Mouse (Mus musculus) liver, embryonic 13.5 days (tissue): ENCODE results near the gene Tomt. TPM values are rescaled to one million over a fixed set of nuclear protein-coding genes. Genes with fewer than 3 reads are reported as not detected.

Source experiments
- ATAC-seq: fragments of 200-750 bp; cut with Nextera tagmentation; 2 replicates; pipeline ENCODE4 v1.8.0; 2017; ENCODE audit warnings: low read depth, mild to moderate bottlenecking, moderate number of reproducible peaks, moderate library complexity
- DNase-seq: peaks from one replicate; pipeline ENCODE4 v3.0.0; 2022
- H3K27ac ChIP-seq: fragments of 300-500 bp; sonication (generic); 2 replicates; pipeline ENCODE4 v1.5.1; 2015; ENCODE audit warnings: moderate library complexity, mild to moderate bottlenecking, inconsistent platforms
- H3K27me3 ChIP-seq: fragments of 300-500 bp; sonication (generic); 2 replicates; pipeline ENCODE4 v1.6.1; 2015; ENCODE audit warnings: mild to moderate bottlenecking, inconsistent platforms
- H3K36me3 ChIP-seq: fragments of 300-500 bp; sonication (generic); 2 replicates; pipeline ENCODE4 v1.6.1; 2015; ENCODE audit warnings: mild to moderate bottlenecking, inconsistent platforms
- H3K4me1 ChIP-seq: fragments of 300-500 bp; sonication (generic); replicated peaks from 2 replicates; pipeline ENCODE4 v1.6.1; 2015; ENCODE audit warnings: inconsistent platforms
- H3K4me2 ChIP-seq: fragments of 300-500 bp; sonication (generic); 2 replicates; pipeline ENCODE4 v1.6.1; 2015; ENCODE audit warnings: inconsistent platforms, mild to moderate bottlenecking, moderate library complexity
- H3K4me3 ChIP-seq: fragments of 300-500 bp; sonication (generic); replicated peaks from 2 replicates; pipeline ENCODE4 v1.5.1; 2015; ENCODE audit warnings: mild to moderate bottlenecking, inconsistent platforms
- H3K9ac ChIP-seq: fragments of 300-500 bp; sonication (generic); 2 replicates; pipeline ENCODE4 v1.6.1; 2015; ENCODE audit warnings: mild to moderate bottlenecking, inconsistent platforms
- H3K9me3 ChIP-seq: fragments of 300-500 bp; sonication (generic); replicated peaks from 2 replicates; pipeline ENCODE4 v1.6.1; 2016; ENCODE audit warnings: inconsistent platforms
- WGBS: fragments of 180-500 bp; shearing (Covaris S2); methylation state at CpG from one replicate; pipeline ENCODE4 v1.1.7; 2015; ENCODE audit not compliant: insufficient replicate concordance; 5-methylcytosine and 5-hydroxymethylcytosine counted together
- polyA plus RNA-seq: library from polyadenylated mRNA; unstranded; fragments of >200 nt; fragmentation: Nextera tagmentation; extraction: Ambion mirVana; gene quantifications from 2 replicates; pipeline ENCODE4 v1.2.1, GENCODE M21; 2015

Gene Tomt
- polyA plus RNA-seq, 1 experiment from 2014 or later = 0.21 TPM

DNA sequence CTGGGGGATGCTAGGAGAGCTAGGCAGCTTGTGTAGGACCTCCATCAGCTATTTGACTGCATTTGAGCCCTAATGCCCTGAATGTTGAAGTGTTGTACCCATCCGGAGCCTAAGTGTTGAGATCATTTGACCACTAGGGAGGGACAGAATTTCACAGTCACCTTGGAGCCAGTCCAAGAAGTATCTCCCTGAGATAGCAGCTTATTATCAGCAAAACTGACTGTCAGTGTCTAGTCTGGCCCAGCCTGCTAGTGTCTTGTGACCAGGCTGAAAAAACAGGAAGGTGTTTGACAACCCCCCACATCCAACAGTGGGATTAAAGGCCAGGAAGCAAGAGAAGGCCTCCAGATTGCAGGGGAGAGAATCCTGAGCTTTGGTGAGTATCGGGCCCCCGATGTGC lies 34.9 kb downstream of the Tomt start:
- H3K4me1 ChIP-seq = peaks cover 4% of the 10 kb centered on the region; the same call in 1 of the 2 replicates
- no peak overlapping the region for H3K9ac ChIP-seq
- 65% methylated on average over 3 of the region's 3 CpGs for WGBS
- no peaks in the 10 kb centered on the region for H3K36me3 ChIP-seq
- H3K27me3 ChIP-seq = no peaks in the 10 kb centered on the region
- DNase-seq = no peak
- H3K27ac ChIP-seq = no peak overlapping the region
- no peak for ATAC-seq
- no peak overlapping the region for H3K4me2 ChIP-seq
- H3K9me3 ChIP-seq = no peaks in the 10 kb centered on the region
- H3K4me3 ChIP-seq = no peak overlapping the region

DNA sequence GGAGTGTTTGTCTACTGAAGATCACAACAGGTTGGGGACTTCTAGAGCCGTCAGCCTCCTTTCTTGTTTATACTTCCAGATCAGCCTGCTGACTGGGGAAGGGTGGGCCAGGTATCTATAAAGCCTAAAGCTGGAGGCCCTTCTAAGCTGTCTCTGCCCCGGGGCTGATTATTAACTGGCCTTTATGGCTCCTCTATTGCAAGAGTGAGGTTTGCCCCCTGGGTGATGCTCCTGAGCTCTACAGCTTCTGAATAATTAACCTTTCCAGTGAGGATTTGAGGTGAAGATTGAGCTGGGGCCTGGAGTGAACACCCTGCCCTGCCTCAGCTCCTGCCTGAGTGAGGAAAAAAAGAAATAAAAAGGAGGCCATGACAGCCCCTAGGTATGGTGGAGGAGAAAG lies 35.5 kb downstream of the Tomt start, which contains the start of gene Folr1:
Gene Folr1, minus strand, starts transcription at position 160 of the 400 bp plus-strand sequence.
- H3K4me3 ChIP-seq = no peak within 1 kb of the TSS
- no peak for ATAC-seq

DNA sequence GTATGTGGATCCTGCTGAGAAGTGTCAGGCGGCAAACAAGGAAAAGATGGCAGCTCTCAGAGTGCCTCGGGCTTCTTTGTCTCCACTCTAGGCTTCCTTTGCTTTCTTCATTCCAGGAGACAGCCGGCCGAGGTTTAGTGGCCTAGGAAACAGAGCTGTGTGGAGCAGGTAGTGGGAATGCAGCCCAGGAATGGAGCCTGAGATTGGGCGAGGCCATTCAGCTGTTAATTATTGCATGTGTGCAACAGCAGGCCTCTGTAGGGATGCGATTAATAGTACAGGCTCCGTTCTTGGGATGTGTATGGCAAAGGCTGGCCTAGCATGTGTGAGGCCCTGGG lies 37.0 kb downstream of the Tomt start:
- 68% methylated on average over 7 of the region's 7 CpGs for WGBS
- H3K9ac ChIP-seq = no peak overlapping the region
- H3K36me3 ChIP-seq = no peaks in the 10 kb centered on the region
- H3K27ac ChIP-seq = no peak overlapping the region
- DNase-seq = no peak
- H3K4me3 ChIP-seq = no peak overlapping the region
- no peak overlapping the region for H3K4me2 ChIP-seq
- no peaks in the 10 kb centered on the region for H3K27me3 ChIP-seq
- peaks cover 4% of the 10 kb centered on the region; the same call in 1 of the 2 replicates for H3K4me1 ChIP-seq
- no peaks in the 10 kb centered on the region for H3K9me3 ChIP-seq
- ATAC-seq = no peak

More for the DNA sequence above, 35.5 kb downstream of the Tomt start, which contains the start of gene Folr1:
- H3K27ac ChIP-seq = no peak within 1 kb of the TSS
- no peak within 1 kb of the TSS for H3K4me2 ChIP-seq
- H3K4me1 ChIP-seq = peaks cover 4% of the 10 kb centered on the region; the same call in 1 of the 2 replicates
- H3K36me3 ChIP-seq = no peaks in the 10 kb centered on the region
- H3K27me3 ChIP-seq = no peaks in the 10 kb centered on the region
- no peak for DNase-seq
- 54% methylated on average over 2 of the region's 2 CpGs for WGBS
- no peak within 1 kb of the TSS for H3K9ac ChIP-seq
- no peaks in the 10 kb centered on the region for H3K9me3 ChIP-seq

DNA sequence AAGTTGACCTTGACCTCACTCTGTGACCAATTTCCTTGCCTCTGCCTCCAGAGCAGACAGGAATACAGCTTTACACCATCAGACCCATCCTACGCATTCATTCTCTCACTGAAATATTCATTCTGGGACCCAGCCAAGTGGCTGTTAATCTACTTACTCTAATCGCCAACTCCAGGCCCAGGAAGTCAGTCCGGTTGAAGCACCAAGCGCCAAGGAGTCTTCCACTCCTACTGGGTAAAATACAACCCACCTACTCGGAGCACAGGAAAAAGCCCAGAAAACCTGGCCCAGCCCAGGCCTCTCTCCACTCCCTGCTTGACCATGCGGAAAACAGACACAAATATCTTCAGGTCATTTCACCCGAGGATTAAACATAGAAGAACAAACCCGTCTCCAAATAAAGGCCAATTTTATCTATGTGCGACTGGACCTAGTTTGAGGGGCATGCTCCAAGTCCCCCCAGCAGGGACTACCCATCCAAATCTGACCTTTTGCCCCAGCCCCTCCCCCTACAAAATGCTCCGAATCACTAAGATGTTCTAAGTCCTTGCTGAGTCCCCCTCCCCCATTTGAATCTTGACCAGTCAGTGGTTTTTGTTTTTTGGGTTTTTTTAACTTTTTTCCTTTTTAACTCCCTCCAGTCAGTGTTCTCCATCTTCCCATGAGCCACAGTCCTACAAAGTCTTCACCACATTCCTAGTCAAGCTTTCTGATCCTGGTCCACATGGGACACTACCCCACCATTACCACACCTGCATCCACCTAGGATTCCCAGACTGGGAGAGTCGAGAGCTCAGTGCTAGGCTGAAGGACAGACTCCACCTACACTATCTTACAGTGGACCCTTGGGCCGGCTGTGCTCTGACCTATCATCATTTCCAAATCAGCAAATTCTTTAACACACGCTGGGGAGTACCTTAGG lies 37.7 kb downstream of the Tomt start:
- Histone ChIP-seq H3K27ac (no peak overlapping the region), H3K4me2 (no peak overlapping the region), H3K4me1 (peaks cover 4% of the 10 kb centered on the region; the same call in 1 of the 2 replicates), H3K36me3 (no peaks in the 10 kb centered on the region), H3K9ac (no peak overlapping the region), H3K4me3 (no peak overlapping the region), H3K27me3 (no peaks in the 10 kb centered on the region), H3K9me3 (no peaks in the 10 kb centered on the region)
- DNase-seq (no peak), ATAC-seq (no peak)
- 69% methylated on average over 13 of the region's 13 CpGs for WGBS

DNA sequence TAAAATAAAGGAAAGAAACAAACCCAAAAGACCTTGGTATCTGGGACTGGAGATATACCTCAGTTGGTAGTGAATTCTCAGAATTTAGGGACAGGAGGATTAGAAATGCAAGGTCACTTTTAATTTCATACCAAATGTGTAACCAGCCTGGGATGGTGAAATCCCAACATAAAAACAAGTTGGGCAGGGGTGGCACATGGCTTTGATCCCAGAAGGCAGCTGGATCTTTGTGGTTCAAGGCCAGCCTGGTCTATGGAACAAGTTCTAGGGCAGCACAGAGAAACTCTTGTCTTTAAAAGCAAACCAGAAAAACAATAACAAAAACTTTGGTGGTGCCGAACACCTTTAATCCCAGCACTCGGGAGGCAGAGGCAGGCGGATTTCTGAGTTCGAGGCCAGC lies 38.7 kb downstream of the Tomt start:
- H3K4me1 ChIP-seq = peaks cover 4% of the 10 kb centered on the region; the same call in 1 of the 2 replicates
- DNase-seq (no peak), ATAC-seq (no peak)
- 81% methylated on average over 4 of the region's 4 CpGs for WGBS
- H3K9ac ChIP-seq = no peak overlapping the region
- no peak overlapping the region for H3K4me2 ChIP-seq
- no peak overlapping the region for H3K27ac ChIP-seq
- no peaks in the 10 kb centered on the region for H3K27me3 ChIP-seq
- no peak overlapping the region for H3K4me3 ChIP-seq
- no peaks in the 10 kb centered on the region for H3K9me3 ChIP-seq
- H3K36me3 ChIP-seq = no peaks in the 10 kb centered on the region

DNA sequence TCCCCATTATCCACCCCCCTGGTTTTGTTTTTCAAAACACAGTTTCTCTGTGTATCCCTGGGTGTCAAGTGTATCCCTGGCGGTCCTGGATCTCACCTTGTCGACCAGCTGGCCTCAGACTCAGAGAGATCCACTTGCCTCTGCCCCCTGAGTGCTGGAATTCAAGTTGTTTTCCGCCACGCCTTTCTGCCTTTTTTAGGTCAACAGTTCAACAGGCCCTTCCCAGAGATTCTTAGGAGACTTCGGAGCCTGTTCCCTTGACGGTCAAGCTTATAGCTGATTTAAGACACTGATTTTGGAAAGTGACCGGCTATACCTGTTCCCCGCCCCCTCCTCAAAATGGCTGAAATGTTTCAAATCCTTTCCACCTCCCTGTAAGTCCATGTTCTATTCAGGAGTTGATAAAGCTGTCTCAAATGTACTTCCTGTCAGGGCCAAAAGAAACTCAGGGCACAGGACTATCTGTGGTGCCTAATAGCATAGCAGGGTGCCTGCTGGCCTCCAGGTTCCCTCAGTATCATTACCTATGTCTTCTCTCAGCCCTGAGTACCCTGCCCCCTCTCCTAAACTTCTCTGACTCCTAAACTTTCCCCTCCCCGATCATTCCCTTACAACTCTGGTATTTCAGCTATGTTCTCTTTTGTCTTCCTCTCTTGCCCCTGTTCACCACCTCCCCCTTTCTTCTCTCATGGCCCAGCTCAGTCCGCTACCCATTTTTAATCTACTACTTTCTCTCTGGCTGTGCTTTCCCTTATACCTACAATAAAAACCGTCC lies 39.5 kb downstream of the Tomt start:
- Histone ChIP-seq H3K27ac (no peak overlapping the region), H3K27me3 (no peaks in the 10 kb centered on the region), H3K4me3 (no peak overlapping the region), H3K4me1 (peaks cover 4% of the 10 kb centered on the region; the same call in 1 of the 2 replicates), H3K9ac (no peak overlapping the region), H3K9me3 (no peaks in the 10 kb centered on the region), H3K36me3 (no peaks in the 10 kb centered on the region), H3K4me2 (no peak overlapping the region)
- no peak for ATAC-seq
- 67% methylated on average over 11 of the region's 11 CpGs for WGBS
- no peak for DNase-seq

DNA sequence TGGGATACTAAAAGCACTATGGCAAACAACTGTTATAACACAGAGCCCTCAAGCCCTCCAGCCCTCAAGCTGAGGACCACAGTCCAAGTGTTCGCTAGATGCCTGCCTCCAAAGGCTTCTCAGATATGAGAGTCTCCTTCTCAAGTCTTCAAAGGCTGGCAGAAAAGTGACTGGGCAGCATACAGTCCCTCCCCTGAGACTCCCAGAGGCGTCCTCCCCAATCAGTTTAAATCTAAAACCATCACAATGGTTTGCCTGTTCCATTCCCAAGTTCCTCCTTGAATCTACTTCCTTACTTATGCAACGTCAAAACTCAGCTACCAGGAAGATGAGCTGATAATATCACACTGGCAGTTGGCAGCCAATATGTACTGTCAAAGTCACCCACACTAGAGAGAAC lies 42.7 kb downstream of the Tomt start, which contains the start of gene Anapc15:
Gene Anapc15, plus strand, starts transcription at position 301 of the 400 bp plus-strand sequence.
- no peaks in the 10 kb centered on the region for H3K27me3 ChIP-seq
- H3K4me2 ChIP-seq = no peak within 1 kb of the TSS
- H3K4me1 ChIP-seq = no peaks in the 10 kb centered on the region
- no peak within 1 kb of the TSS for H3K27ac ChIP-seq
- 38% methylated on average over 3 of the region's 3 CpGs for WGBS
- no peak within 1 kb of the TSS for H3K4me3 ChIP-seq
- no peaks in the 10 kb centered on the region for H3K36me3 ChIP-seq
- ATAC-seq (no peak), DNase-seq (no peak)
- H3K9ac ChIP-seq = no peak within 1 kb of the TSS
- H3K9me3 ChIP-seq = no peaks in the 10 kb centered on the region

DNA sequence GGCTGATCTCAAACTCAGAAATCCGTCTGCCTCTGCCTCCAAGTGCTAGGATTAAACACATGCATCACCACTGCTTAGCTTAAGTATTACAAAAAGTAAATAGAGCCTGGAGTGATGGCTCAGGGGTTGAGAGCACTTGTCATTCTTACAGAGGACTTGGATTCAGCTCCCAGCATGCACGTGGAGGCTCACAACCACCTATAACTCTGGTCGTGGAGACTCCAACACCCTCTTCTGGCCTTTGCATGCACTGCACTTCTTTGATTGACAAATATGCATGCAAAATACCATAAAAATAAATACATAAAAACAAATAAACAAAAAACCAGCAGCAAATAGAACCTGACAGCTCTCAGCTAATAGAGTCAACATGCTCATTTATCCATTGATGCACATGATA lies 43.9 kb downstream of the Tomt start:
- no peak for ATAC-seq

DNA sequence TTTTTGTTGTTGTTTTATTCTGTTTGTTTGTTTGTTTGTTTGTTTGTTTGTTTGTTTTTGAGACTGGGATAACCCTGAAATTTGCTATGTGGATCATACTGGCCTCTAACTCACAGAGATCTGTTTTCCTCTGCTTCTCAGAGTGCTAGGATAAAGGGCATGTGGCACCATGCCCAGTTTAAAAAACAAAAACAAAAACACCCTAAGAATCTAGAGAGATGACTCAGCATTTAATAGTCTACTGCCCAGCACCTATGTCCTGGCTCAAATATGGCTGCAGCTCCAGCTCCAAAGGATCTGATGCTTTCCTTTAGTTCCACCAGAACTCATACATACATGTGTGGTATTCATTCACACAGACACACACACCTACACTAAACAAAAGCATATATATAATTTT lies 45.2 kb downstream of the Tomt start:
- no peak overlapping the region for H3K4me2 ChIP-seq
- H3K4me3 ChIP-seq = no peak overlapping the region
- H3K27me3 ChIP-seq = no peaks in the 10 kb centered on the region
- H3K36me3 ChIP-seq = no peaks in the 10 kb centered on the region
- no peak overlapping the region for H3K9ac ChIP-seq
- H3K4me1 ChIP-seq = no peaks in the 10 kb centered on the region
- DNase-seq = no peak
- ATAC-seq = no peak
- no peaks in the 10 kb centered on the region for H3K9me3 ChIP-seq
- no peak overlapping the region for H3K27ac ChIP-seq

More for the DNA sequence above, 43.9 kb downstream of the Tomt start:
- Histone ChIP-seq H3K4me1 (no peaks in the 10 kb centered on the region), H3K4me3 (no peak overlapping the region), H3K27ac (no peak overlapping the region), H3K9me3 (no peaks in the 10 kb centered on the region), H3K36me3 (no peaks in the 10 kb centered on the region), H3K27me3 (no peaks in the 10 kb centered on the region), H3K9ac (no peak overlapping the region), H3K4me2 (no peak overlapping the region)
- no peak for DNase-seq
- WGBS = 57% methylated on average over 3 of the region's 3 CpGs

DNA sequence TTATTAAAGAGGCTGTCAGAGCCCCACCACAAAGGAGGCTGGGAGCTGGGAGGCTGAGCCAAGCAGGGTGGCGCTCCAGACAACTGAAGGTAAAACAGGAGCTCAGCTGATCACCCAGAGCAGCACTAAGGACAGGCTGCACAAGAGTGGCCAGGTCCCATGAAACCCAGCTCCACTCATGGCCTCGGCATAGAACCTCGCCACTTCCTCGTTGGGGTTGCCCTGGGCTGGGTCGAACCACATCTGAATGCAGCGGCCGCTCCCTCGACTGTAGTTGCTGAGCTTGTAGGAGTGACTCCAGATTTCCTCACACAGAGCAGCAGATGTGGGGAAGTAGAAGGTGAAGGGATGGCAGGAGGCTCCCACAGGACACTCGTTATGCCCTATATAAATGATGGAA lies 47.8 kb downstream of the Tomt start:
- H3K4me2 ChIP-seq = no peak overlapping the region
- H3K27ac ChIP-seq = no peak overlapping the region
- WGBS = 55% methylated on average over 9 of the region's 9 CpGs
- H3K36me3 ChIP-seq = no peaks in the 10 kb centered on the region
- no peaks in the 10 kb centered on the region for H3K4me1 ChIP-seq
- H3K9ac ChIP-seq = no peak overlapping the region
- H3K9me3 ChIP-seq = no peaks in the 10 kb centered on the region
- H3K27me3 ChIP-seq = no peaks in the 10 kb centered on the region
- H3K4me3 ChIP-seq = no peak overlapping the region
- DNase-seq = no peak
- no peak for ATAC-seq

DNA sequence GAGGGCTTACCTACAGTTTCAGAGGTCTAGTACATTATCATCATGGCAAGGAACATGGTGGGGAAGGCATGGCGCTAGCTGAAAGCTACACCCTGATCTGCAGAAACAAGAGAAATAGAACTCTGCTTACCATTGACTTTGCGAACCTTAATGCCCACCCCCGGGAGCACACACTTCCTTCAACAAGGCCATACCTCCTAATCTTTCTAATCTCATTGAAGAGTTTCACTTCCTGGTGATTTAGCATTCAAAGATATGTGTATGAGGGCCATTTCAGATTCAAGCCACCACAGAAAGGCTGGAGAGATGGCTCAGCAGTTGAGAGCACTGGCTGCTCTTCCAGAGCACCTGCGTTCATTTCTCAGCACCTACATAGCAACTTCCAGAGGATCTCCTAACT lies 49.1 kb downstream of the Tomt start, which contains the start of gene Folr2:
Gene Folr2, minus strand, starts transcription at position 101 of the 400 bp plus-strand sequence.
- DNase-seq (no peak), ATAC-seq (no peak)
- Histone ChIP-seq H3K4me2 (no peak within 1 kb of the TSS), H3K4me1 (no peaks in the 10 kb centered on the region), H3K9ac (no peak within 1 kb of the TSS), H3K27me3 (no peaks in the 10 kb centered on the region), H3K27ac (no peak within 1 kb of the TSS), H3K9me3 (no peaks in the 10 kb centered on the region), H3K36me3 (no peaks in the 10 kb centered on the region), H3K4me3 (no peak within 1 kb of the TSS)
- 71% methylated on average over 4 of the region's 4 CpGs for WGBS
